Mouse (Mus musculus) urinary bladder, adult 2 months (tissue): ENCODE data around the gene Grm1. TPM values are rescaled to one million over a fixed set of nuclear protein-coding genes. Genes with fewer than 3 reads are reported as not detected.

Experiments used
- DNase-seq: peaks from one replicate; pipeline ENCODE4 v3.0.0; 2022; ENCODE audit warnings: low spot score
- polyA plus RNA-seq: library from polyadenylated mRNA; depleted of rRNA; stranded (reverse); fragments of >200 nt; gene quantifications from 2 replicates; pipeline ENCODE4 v1.2.3, GENCODE M21; 2012

The Grm1 gene
- polyA plus RNA-seq, 1 experiment = not detected

GRCm38 (mm10) chr10:10971311-10971710, 110.8 kb downstream of the Grm1 start:
- no peak for DNase-seq

- no peak for DNase-seq
Measured at GRCm38 (mm10) chr10:10964490-10965150, 117.5 kb downstream of the Grm1 start.

DNA sequence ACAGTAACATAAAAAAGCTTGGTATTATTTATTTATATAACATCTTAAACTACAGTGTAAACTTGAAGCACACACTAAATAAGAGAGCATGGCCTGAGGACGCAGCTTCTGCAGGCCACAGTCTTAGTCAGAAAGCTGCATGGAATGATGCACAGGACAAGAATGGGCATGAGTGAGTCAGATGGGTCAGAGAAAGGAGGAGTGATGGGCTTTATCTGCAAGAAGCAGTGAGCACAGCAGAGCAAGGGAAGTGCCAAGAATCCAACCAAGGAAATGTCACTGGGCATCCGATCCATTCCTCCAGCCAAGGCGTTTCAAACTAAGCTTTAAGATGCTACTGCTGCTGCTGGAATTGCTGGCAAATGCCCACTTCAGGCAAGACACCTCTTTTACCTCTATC, 131.6 kb downstream of the Grm1 start:
- DNase-seq = no peak

DNA sequence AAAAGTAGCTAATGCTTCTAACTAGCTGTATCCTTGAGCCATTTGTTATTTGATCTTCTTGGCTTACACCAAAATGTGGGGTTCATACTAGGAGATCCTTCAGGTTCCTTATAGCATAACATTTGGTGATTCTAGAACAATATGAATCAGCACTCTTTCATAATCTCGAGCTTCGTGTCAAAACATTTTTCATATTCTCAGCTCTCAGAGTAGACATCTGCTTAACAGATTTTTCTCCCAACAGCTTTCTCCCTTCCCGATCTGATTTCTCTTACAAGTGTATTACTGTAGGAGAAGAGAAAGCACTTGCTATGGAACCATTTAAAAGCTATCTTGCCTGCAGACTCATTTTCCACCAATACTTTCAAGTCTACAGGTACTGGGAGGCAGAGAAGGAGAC, 133.0 kb downstream of the Grm1 start:
- DNase-seq = no peak

GRCm38 (mm10) chr10:10947531-10947930, 134.6 kb downstream of the Grm1 start:
- DNase-seq = no peak

DNA sequence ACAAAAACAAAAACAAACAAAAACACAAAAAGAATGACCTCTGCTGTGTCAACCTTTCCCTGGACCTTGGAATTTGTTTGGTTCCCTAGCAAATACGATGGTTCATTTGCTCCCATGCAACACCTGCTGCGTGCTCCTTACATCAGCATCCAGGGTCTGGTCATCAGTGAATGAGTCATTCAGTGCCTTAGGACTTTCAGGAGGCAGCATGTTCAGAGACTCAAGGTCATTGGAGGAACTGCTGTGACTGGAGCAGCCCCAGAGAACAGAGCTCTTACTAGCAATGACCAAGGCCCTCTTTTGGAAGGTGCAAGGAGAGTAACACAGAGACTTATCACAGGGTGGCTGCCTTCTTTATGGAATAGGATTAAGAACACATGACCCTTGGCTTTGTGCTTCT, 138.2 kb downstream of the Grm1 start:
- no peak for DNase-seq

GRCm38 (mm10) chr10:10942248-10942647, 139.9 kb downstream of the Grm1 start:
- no peak for DNase-seq

GRCm38 (mm10) chr10:10935806-10936205, 146.3 kb downstream of the Grm1 start:
- DNase-seq = no peak

- no peak for DNase-seq
Measured at GRCm38 (mm10) chr10:10929672-10930071, 152.5 kb downstream of the Grm1 start.

GRCm38 (mm10) chr10:10928798-10929366, 153.3 kb downstream of the Grm1 start:
- no peak for DNase-seq

DNA sequence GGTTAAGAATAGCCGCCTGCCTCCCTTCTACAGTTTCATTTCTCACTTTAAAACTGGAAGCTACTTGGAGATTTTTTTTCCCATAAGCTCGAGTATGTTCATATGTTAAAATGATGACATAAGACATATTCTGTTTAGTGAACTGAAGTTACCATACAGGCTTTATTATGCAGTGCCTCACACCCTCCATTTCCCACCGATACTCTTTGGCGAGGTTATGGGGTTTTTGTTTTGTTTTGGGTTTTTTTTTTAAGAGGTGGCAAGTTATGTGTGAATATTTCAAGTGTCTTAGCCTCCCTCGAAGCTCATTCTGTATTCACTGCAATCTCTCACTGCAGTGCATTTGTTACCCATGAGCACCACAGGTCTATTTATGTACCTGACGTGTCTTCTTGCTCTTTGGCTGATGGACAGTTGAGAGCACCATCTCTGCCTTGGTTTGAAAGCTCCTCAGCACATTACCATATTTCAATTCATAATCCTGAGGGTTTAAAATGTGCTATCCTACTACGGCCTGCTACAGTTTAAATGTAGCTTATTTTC, 164.2 kb downstream of the Grm1 start:
- DNase-seq = no peak

GRCm38 (mm10) chr10:10913621-10914020, 168.5 kb downstream of the Grm1 start:
- DNase-seq = no peak

DNA sequence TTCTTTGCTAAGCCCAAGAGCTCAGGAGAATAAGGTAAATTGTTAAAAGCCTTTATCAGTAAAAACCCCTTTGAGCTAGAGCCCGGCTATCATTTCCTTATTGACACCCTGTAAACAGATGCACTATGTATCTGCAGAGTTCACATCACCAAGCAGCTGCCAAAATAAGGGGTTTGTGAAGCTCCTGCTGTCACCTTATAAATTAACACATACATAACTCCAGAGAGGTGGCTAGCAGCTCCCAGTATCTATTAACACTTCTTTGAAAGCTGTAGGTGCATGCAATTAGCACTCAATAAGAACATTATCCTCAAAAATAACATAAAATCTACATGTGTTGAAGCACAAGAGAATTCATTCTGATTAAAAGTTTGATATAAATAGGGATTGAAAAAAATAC, 191.9 kb downstream of the Grm1 start:
- no peak for DNase-seq

DNA sequence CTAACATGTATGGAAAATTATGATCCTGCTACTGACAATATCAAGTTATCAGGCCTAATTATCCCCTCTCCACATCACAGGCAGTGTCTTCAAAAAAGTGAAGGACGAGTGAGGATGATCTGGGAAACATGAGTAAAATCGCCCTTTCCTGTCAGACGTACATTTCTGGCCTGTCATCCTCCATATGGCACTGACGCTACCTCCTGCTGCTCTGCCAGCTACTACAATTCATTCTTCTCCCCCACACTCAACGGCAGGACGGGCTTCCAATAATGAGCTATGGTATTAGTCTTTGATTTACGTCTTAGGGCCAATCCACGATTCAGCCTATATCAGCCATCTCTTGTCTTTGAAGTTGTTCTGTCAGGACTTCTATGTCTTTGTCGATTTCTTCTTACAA, 193.6 kb downstream of the Grm1 start:
- DNase-seq = no peak

DNA sequence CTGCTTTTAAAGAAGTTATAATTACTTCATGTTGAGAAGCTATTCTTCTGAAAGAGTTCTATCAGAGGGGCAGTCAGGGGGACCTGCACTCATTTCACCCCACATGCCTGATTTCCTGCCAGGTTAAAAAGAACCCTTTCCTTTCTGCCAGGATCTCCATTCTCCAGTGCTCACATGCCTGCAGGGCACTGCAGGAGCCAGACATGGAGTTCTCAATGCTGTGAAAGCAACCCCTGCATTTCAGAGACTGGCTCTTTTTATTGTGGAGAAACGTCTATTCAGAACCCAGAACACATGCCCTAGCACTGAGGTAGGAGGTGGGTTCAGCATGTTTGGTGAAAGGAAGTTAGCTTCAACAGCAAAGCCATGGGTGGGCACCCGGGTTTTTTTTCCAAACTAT, 197.2 kb downstream of the Grm1 start:
- DNase-seq = no peak

DNA sequence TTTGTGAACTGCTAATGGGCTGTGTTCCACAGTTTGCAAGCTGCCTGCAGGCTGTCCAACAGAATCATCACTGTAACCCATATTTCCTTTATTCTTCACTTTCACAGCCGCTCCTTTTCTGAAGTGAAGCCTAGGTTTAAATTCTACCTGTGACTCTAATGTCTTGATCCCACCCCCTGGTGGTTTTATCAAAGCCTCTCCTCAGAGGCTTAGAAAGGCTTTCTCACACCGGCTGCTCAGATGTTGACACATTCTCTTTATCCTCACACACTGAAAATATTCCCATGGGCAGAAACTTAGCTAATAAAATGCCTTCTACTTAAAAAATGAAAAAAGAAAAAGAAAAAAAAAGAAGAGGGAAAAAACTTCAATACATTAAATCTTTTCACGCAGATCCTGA, 210.0 kb downstream of the Grm1 start:
- no peak for DNase-seq

DNA sequence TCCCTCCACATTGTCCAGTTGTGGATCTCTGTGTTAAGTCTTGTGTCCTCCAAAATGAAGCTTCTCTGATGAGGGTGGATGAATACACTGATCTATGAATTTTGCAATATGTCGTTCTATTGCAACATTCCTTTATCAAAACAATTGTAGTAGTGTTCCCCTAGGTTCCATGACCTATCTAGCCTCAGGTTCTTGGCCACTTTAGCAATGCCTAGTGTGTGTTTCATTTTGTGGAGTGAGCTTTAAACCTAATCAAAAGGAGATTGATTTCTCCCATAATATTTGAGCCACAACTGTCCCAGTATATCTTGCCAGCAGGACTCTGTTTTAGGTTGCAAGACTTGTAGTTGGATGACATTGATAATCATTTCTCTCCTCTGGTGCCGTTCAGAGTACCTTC, 211.9 kb downstream of the Grm1 start:
- DNase-seq = no peak

- DNase-seq = no peak
Measured at GRCm38 (mm10) chr10:10866278-10866677, 215.9 kb downstream of the Grm1 start.

DNA sequence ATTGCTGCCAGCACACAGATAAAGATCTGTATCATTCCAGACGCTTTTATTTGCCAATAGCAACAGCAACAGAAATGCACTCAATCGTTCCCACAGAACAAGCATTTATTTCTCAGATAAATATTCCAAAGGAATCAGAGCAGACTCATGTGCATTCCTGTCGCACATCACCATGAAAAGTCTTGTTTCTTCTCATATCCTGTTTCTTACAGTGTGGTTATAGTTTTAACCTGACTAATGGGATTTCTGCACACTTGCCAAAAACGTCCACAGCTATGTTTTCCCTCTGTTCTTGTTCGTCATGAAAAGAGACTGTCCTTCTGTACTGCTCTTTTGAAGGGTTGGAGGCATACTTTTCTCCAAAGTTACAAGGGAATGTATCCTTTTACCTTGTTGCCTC, 217.4 kb downstream of the Grm1 start:
- no peak for DNase-seq

GRCm38 (mm10) chr10:10847376-10848286, 234.5 kb downstream of the Grm1 start:
- DNase-seq = no peak

GRCm38 (mm10) chr10:10845059-10845685, 237.0 kb downstream of the Grm1 start:
- no peak for DNase-seq

- no peak for DNase-seq
Measured at GRCm38 (mm10) chr10:10835406-10835805, 246.8 kb downstream of the Grm1 start.
